Mouse (Mus musculus) lung, embryonic 14.5 days (tissue): ENCODE results near the gene Pou2f3. TPM values are rescaled to one million over a fixed set of nuclear protein-coding genes. Genes with fewer than 3 reads are reported as not detected.

ENCODE experiments used
- ATAC-seq: fragments of 200-750 bp; cut with Nextera tagmentation; 2 replicates; pipeline ENCODE4 v1.8.0; 2017; ENCODE audit warnings: mild to moderate bottlenecking, moderate TSS enrichment, moderate library complexity; ENCODE audit not compliant: insufficient read depth
- DNase-seq: peaks from one replicate; pipeline ENCODE4 v3.0.0-alpha.2; 2015
- H3K27ac ChIP-seq: fragments of 300-500 bp; sonication (generic); 2 replicates; pipeline ENCODE4 v1.5.1; 2014; ENCODE audit warnings: low read depth, mild to moderate bottlenecking, moderate library complexity
- H3K27me3 ChIP-seq: fragments of 300-500 bp; sonication (generic); 2 replicates; pipeline ENCODE4 v1.6.1; 2014; ENCODE audit warnings: low read length, control low read depth; ENCODE audit not compliant: insufficient read depth
- H3K36me3 ChIP-seq: fragments of 300-500 bp; sonication (generic); 2 replicates; pipeline ENCODE4 v1.6.1; 2014; ENCODE audit warnings: control low read depth; ENCODE audit not compliant: insufficient read depth
- H3K4me1 ChIP-seq: fragments of 300-500 bp; sonication (generic); 2 replicates; pipeline ENCODE4 v1.6.1; 2014; ENCODE audit warnings: antibody characterized with exemption, control low read depth; ENCODE audit not compliant: insufficient read depth
- H3K4me2 ChIP-seq: fragments of 300-500 bp; sonication (generic); 2 replicates; pipeline ENCODE4 v1.6.1; 2014; ENCODE audit warnings: mild to moderate bottlenecking
- H3K4me3 ChIP-seq: fragments of 300-500 bp; sonication (generic); 2 replicates; pipeline ENCODE4 v1.5.1; 2014; ENCODE audit warnings: low read depth, low read length
- H3K9ac ChIP-seq: fragments of 300-500 bp; sonication (generic); 2 replicates; pipeline ENCODE4 v1.6.1; 2014
- H3K9me3 ChIP-seq: fragments of 300-500 bp; sonication (generic); 2 replicates; pipeline ENCODE4 v1.6.1; 2016; ENCODE audit warnings: low read depth, low read length, control low read depth
- CTCF ChIP-seq: IDR thresholded peaks from 2 replicates; pipeline ENCODE4 v1.5.1; 2016; ENCODE audit warnings: antibody characterized with exemption, low read depth
- WGBS: fragments of 180-500 bp; shearing (Covaris S2); extraction: QIAGEN DNeasy Blood & Tissue Kit; methylation state at CpG from one replicate; pipeline ENCODE4 v1.1.7; 2014; 5-methylcytosine and 5-hydroxymethylcytosine counted together
- polyA plus RNA-seq: library from polyadenylated mRNA; unstranded; fragments of >200 nt; fragmentation: Nextera tagmentation; extraction: Ambion mirVana; gene quantifications from 2 replicates; pipeline ENCODE4 v1.2.1, GENCODE M21; 2014

The Pou2f3 gene
- polyA plus RNA-seq, 1 experiment from 2014 or later: 0.08 TPM

- Histone ChIP-seq H3K27ac (no peak overlapping the region), H3K4me3 (no peak overlapping the region), H3K4me2 (no peak overlapping the region), H3K36me3 (0 out of 2 replicates have a peak, but pooled peaks cover 2% of the 10 kb centered on the region), H3K9ac (no peak overlapping the region), H3K4me1 (peaks cover 5% of the 10 kb centered on the region), H3K27me3 (no peaks in the 10 kb centered on the region), H3K9me3 (no peaks in the 10 kb centered on the region)
- WGBS: 58% methylated on average over 4 of the region's 4 CpGs
- no peak for TF ChIP-seq CTCF
- DNase-seq (peak; percentile 81), ATAC-seq (no peak)
Measured at GRCm38 (mm10) chr9:43114833-43115232, 95.3 kb downstream of the Pou2f3 start.

- ATAC-seq: no peak
- Histone ChIP-seq H3K27me3 (no peaks in the 10 kb centered on the region), H3K9me3 (no peaks in the 10 kb centered on the region), H3K36me3 (0 out of 2 replicates have a peak, but pooled peaks cover 2% of the 10 kb centered on the region), H3K4me3 (no peak overlapping the region), H3K9ac (no peak overlapping the region), H3K4me1 (peaks cover 2% of the 10 kb centered on the region; the same call in 1 of the 2 replicates), H3K4me2 (no peak overlapping the region), H3K27ac (no peak overlapping the region)
- DNase-seq: no peak
- 84% methylated on average over 8 of the region's 8 CpGs for WGBS
- TF ChIP-seq CTCF: no peak
Measured at GRCm38 (mm10) chr9:43110286-43110980, 99.7 kb downstream of the Pou2f3 start.

- no peak for ATAC-seq
- no peaks in the 10 kb centered on the region; the same call in 1 of the 2 replicates for H3K4me1 ChIP-seq
- H3K27me3 ChIP-seq: no peaks in the 10 kb centered on the region
- 0 out of 2 replicates have a peak, but pooled peaks cover 2% of the 10 kb centered on the region for H3K36me3 ChIP-seq
- no peaks in the 10 kb centered on the region for H3K9me3 ChIP-seq
- no peak overlapping the region for H3K4me2 ChIP-seq
- no peak overlapping the region for H3K9ac ChIP-seq
- no peak overlapping the region for H3K27ac ChIP-seq
- WGBS: 89% methylated on average over 7 of the region's 7 CpGs
- DNase-seq: no peak
- TF ChIP-seq CTCF: no peak
- H3K4me3 ChIP-seq: no peak overlapping the region
Measured at GRCm38 (mm10) chr9:43109125-43109524, 101.0 kb downstream of the Pou2f3 start.

GRCm38 (mm10) chr9:43108721-43109120, 101.4 kb downstream of the Pou2f3 start:
- H3K27ac ChIP-seq: no peak overlapping the region
- no peak overlapping the region for H3K9ac ChIP-seq
- H3K9me3 ChIP-seq: no peaks in the 10 kb centered on the region
- H3K36me3 ChIP-seq: 0 out of 2 replicates have a peak, but pooled peaks cover 2% of the 10 kb centered on the region
- no peak overlapping the region for H3K4me2 ChIP-seq
- no peaks in the 10 kb centered on the region for H3K27me3 ChIP-seq
- DNase-seq (no peak), ATAC-seq (no peak)
- H3K4me3 ChIP-seq: no peak overlapping the region
- TF ChIP-seq CTCF: no peak
- 78% methylated on average over 3 of the region's 3 CpGs for WGBS
- peaks cover 1% of the 10 kb centered on the region for H3K4me1 ChIP-seq

- H3K4me3 ChIP-seq: no peak overlapping the region
- no peak for TF ChIP-seq CTCF
- WGBS: 90% methylated on average over 1 of the region's 1 CpGs
- H3K4me1 ChIP-seq: peaks cover 7% of the 10 kb centered on the region
- DNase-seq: no peak
- H3K27me3 ChIP-seq: no peaks in the 10 kb centered on the region
- H3K4me2 ChIP-seq: no peak overlapping the region
- no peak overlapping the region for H3K9ac ChIP-seq
- H3K36me3 ChIP-seq: 0 out of 2 replicates have a peak, but pooled peaks cover 2% of the 10 kb centered on the region
- no peaks in the 10 kb centered on the region for H3K9me3 ChIP-seq
- no peak overlapping the region for H3K27ac ChIP-seq
- ATAC-seq: no peak
Measured at GRCm38 (mm10) chr9:43108081-43108480, 102.1 kb downstream of the Pou2f3 start.

GRCm38 (mm10) chr9:43107555-43107954, 102.6 kb downstream of the Pou2f3 start:
- no peak overlapping the region for H3K9ac ChIP-seq
- no peak for DNase-seq
- TF ChIP-seq CTCF: no peak
- peaks cover 10% of the 10 kb centered on the region for H3K4me1 ChIP-seq
- WGBS: 46% methylated on average over 5 of the region's 5 CpGs
- no peak for ATAC-seq
- H3K27me3 ChIP-seq: no peaks in the 10 kb centered on the region
- 0 out of 2 replicates have a peak, but pooled peaks cover 2% of the 10 kb centered on the region for H3K36me3 ChIP-seq
- H3K4me3 ChIP-seq: peak overlapping the region; percentile 96; the same call in 1 of the 2 replicates
- no peaks in the 10 kb centered on the region for H3K9me3 ChIP-seq
- H3K4me2 ChIP-seq: peak overlapping the region; percentile 77
- H3K27ac ChIP-seq: 0 out of 2 replicates have a peak overlapping the region, but pooled peaks have one; percentile 42

GRCm38 (mm10) chr9:43107187-43107517, 103.0 kb downstream of the Pou2f3 start, which contains the start of gene Arhgef12:
TSS of gene Arhgef12 (minus strand) at chr9:43107239.
- H3K27ac ChIP-seq: peak within 1 kb of the TSS; percentile 96
- 16% methylated on average over 10 of the region's 10 CpGs for WGBS
- peak; percentile 73 for TF ChIP-seq CTCF
- peak within 1 kb of the TSS; percentile 77 for H3K4me2 ChIP-seq
- DNase-seq: peak; percentile 86
- peak within 1 kb of the TSS; percentile 96 for H3K4me3 ChIP-seq
- H3K4me1 ChIP-seq: peaks cover 10% of the 10 kb centered on the region
- peak within 1 kb of the TSS; percentile 92 for H3K9ac ChIP-seq
- 0 out of 2 replicates have a peak, but pooled peaks cover 2% of the 10 kb centered on the region for H3K36me3 ChIP-seq
- H3K9me3 ChIP-seq: no peaks in the 10 kb centered on the region
- no peaks in the 10 kb centered on the region for H3K27me3 ChIP-seq
- ATAC-seq: no peak
